Mouse (Mus musculus) 3134 (cell line): ENCODE measurements around the gene Arglu1.
A peak's percentile ranks its signal among the peaks of the same experiment; 100 is the strongest.

ENCODE experiments used
- DNase-seq: peaks from one replicate; pipeline ENCODE4 v3.0.0-alpha.2; 2011; ENCODE audit warnings: low spot score; ENCODE audit not compliant: insufficient read length; ENCODE audit errors: extremely low read depth

The Arglu1 gene

DNA sequence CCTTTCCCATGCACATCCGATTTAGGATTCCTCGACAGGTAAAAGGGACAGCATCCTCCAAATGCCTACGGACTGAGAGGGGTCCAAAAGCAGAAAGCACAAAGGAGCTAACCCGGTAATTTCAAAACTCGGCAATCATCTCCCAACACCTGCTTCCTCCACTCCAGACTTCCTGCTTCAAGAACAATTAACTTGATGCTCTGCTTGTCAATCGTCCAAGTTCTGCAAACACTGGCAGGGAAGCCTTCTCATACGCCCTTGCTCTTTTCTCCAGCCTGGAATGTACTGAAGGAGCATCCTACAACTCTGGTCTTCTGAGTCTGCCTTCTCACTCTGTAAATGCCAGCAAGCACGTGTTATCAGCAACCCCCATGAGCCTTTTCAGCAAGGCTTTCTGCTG is 66.8 kb downstream of the Arglu1 start:
- DNase-seq = no peak

DNA sequence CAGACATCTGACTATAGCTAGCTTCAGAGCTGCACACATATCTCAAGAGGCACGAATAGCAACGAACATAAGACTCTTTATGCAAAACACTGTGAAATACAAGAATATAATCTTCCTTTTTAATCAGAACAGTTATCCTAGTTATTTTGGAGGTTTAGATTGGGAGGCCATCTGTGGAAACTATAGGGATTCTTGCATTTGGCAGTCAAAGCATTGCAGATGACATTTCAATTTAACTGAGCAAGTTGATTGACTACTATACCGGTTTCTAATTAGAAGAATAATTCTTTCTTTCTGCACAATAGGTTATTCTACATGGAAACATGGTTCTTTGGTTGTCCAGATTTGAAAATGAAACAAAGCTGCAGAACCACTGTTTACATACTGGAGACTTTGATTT is 67.8 kb downstream of the Arglu1 start:
- no peak for DNase-seq

DNA sequence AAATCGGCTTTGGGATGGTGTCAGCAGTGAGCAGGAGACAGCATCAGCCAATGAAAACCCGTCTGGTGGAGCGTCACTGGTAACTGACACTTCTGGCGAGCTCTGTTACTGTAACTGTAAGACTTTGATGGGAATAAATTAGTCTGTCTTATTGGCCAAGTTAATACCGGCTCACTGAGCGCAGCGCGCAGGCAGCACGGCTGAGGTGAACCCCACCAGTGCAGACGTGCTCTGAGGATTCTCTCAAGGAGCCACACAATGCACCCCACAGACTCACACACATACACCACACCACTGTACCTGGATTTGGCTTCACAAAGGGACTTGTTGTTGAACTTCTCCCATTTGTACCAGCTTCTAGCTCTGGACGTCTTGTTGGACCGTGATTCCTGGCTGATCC is 68.3 kb downstream of the Arglu1 start:
- DNase-seq = no peak

DNA sequence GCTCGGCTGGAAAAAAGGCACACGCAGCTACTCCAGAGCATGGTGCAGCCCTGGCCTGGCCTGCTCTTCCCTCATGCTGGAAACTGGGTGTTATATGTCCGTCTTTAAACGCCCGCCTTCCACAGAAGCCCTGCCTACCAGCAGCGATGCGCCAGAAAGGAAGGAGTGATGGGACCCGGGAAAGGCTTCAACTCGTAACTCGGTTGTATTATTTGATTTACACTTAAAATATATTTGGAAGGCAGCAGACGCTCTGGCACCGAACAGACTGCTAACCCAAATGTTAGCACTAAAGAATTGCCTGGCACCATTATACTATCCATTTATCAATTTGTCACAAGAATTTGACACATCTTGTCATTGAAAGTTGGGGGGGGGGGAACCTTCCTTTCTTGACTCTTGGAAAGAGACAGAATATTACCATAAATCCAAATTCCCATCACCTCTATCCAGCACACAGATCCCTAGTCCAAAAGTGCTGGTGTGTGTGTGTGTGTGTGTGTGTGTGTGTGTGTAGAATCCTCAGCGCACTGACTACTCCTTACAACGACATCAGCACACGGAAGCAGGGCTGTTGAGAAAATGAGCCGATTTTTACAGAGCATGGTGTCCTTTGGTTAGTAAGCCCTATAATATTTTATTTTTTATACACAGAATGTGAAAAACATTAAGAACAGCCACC is 68.9 kb downstream of the Arglu1 start:
- no peak for DNase-seq

DNA sequence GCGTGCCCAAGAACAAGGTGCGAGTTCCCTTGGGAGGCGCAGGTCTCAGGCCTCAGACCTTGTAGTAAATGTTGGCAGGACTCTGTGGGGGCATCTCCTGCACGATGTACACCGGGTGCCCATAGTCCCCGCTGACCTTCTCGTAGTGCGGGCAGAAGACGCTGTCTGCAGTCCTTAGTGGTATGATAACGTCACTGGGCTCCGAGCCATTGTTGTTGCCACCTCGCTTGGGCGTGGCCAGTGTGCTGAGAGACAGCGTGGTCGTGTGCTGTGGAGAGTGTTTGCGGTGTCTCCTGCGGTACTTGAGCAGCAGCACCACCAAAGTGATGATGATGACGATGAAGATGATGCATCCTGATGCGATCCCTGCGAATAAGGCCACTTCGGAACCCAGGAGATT is 69.8 kb downstream of the Arglu1 start:
- peak; percentile 18 for DNase-seq

DNA sequence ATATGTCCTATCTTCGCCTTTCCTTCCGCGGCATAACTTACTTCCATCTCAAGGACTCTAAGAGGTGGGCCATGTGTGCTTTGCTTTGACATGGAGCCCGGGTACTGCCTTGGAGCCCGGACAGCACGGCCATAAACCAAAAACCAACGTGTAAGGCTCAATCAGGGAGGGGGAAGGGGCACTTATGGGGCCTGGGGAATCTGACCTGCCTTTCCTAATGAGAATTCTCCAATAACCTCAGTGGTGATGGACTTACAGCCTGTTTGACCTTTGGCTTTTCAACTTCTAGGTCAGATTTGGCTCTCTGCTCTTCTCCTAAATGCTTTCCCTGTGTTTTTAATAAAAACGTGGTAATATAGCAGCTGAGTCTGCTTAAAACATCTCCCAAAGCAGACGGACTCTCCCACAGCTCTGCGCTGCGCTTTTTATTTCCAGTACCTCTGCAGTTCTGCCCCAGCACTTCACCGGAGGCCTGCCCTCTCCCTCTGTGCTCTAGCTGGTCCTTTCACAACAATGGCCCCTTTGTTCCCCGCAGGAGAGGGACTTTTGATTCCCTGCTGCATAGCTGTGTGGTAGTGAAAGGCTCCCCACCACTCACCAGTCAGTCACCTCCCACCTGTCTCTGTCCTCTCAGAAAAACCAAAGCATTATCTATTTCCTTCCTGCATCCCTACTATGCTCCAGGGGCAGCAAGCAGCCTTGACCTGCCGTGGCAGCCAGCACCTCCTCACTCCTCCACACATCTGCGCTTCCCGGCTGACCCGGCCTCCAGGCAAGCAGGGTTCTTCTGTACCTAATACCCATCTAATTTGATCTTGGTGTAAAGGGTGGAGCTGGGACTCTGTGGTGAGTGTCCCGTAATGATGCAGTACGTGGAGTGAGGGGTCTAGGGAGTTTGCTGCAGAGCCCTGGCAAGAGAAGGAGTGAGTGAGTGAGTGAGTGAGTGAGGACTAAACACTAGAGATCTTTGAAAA is 70.8 kb downstream of the Arglu1 start:
- no peak for DNase-seq
